Mouse (Mus musculus) liver, embryonic 13.5 days (tissue): ENCODE data around the gene Ppp1r16b. TPM values are rescaled to one million over a fixed set of nuclear protein-coding genes. Genes with fewer than 3 reads are reported as not detected.

Experiments used
- ATAC-seq: fragments of 200-750 bp; cut with Nextera tagmentation; 2 replicates; pipeline ENCODE4 v1.8.0; 2017; ENCODE audit warnings: low read depth, mild to moderate bottlenecking, moderate number of reproducible peaks, moderate library complexity
- DNase-seq: peaks from one replicate; pipeline ENCODE4 v3.0.0; 2022
- H3K27ac ChIP-seq: fragments of 300-500 bp; sonication (generic); 2 replicates; pipeline ENCODE4 v1.5.1; 2015; ENCODE audit warnings: moderate library complexity, mild to moderate bottlenecking, inconsistent platforms
- H3K27me3 ChIP-seq: fragments of 300-500 bp; sonication (generic); 2 replicates; pipeline ENCODE4 v1.6.1; 2015; ENCODE audit warnings: mild to moderate bottlenecking, inconsistent platforms
- H3K36me3 ChIP-seq: fragments of 300-500 bp; sonication (generic); 2 replicates; pipeline ENCODE4 v1.6.1; 2015; ENCODE audit warnings: mild to moderate bottlenecking, inconsistent platforms
- H3K4me1 ChIP-seq: fragments of 300-500 bp; sonication (generic); replicated peaks from 2 replicates; pipeline ENCODE4 v1.6.1; 2015; ENCODE audit warnings: inconsistent platforms
- H3K4me2 ChIP-seq: fragments of 300-500 bp; sonication (generic); 2 replicates; pipeline ENCODE4 v1.6.1; 2015; ENCODE audit warnings: inconsistent platforms, mild to moderate bottlenecking, moderate library complexity
- H3K4me3 ChIP-seq: fragments of 300-500 bp; sonication (generic); replicated peaks from 2 replicates; pipeline ENCODE4 v1.5.1; 2015; ENCODE audit warnings: mild to moderate bottlenecking, inconsistent platforms
- H3K9ac ChIP-seq: fragments of 300-500 bp; sonication (generic); 2 replicates; pipeline ENCODE4 v1.6.1; 2015; ENCODE audit warnings: mild to moderate bottlenecking, inconsistent platforms
- H3K9me3 ChIP-seq: fragments of 300-500 bp; sonication (generic); replicated peaks from 2 replicates; pipeline ENCODE4 v1.6.1; 2016; ENCODE audit warnings: inconsistent platforms
- WGBS: fragments of 180-500 bp; shearing (Covaris S2); methylation state at CpG from one replicate; pipeline ENCODE4 v1.1.7; 2015; ENCODE audit not compliant: insufficient replicate concordance; 5-methylcytosine and 5-hydroxymethylcytosine counted together
- polyA plus RNA-seq: library from polyadenylated mRNA; unstranded; fragments of >200 nt; fragmentation: Nextera tagmentation; extraction: Ambion mirVana; gene quantifications from 2 replicates; pipeline ENCODE4 v1.2.1, GENCODE M21; 2015

Gene Ppp1r16b
- polyA plus RNA-seq, 1 experiment from 2014 or later: 1.3 TPM

- Histone ChIP-seq H3K27ac (no peak overlapping the region), H3K36me3 (no peaks in the 10 kb centered on the region), H3K4me2 (no peak overlapping the region), H3K9ac (no peak overlapping the region), H3K4me1 (no peaks in the 10 kb centered on the region), H3K27me3 (no peaks in the 10 kb centered on the region), H3K4me3 (no peak overlapping the region), H3K9me3 (no peaks in the 10 kb centered on the region)
- ATAC-seq (no peak), DNase-seq (no peak)
- WGBS: 57% methylated on average over 5 of the region's 5 CpGs
Observed at GRCm38 (mm10) chr2:158742431-158742830, 77.2 kb downstream of the Ppp1r16b start.

GRCm38 (mm10) chr2:158743518-158744141 is 78.4 kb downstream of the Ppp1r16b start:
- Histone ChIP-seq H3K27me3 (no peaks in the 10 kb centered on the region), H3K36me3 (no peaks in the 10 kb centered on the region), H3K9ac (no peak overlapping the region), H3K4me2 (no peak overlapping the region), H3K9me3 (no peaks in the 10 kb centered on the region), H3K4me1 (no peaks in the 10 kb centered on the region), H3K27ac (no peak overlapping the region), H3K4me3 (no peak overlapping the region)
- 71% methylated on average over 11 of the region's 11 CpGs for WGBS
- DNase-seq (no peak), ATAC-seq (no peak)

- DNase-seq: no peak
- Histone ChIP-seq H3K9me3 (no peaks in the 10 kb centered on the region), H3K9ac (no peak overlapping the region), H3K27ac (no peak overlapping the region), H3K27me3 (no peaks in the 10 kb centered on the region), H3K4me3 (no peak overlapping the region), H3K36me3 (no peaks in the 10 kb centered on the region), H3K4me2 (no peak overlapping the region), H3K4me1 (no peaks in the 10 kb centered on the region)
- WGBS: 13% methylated on average over 2 of the region's 2 CpGs
- ATAC-seq: 0 out of 2 replicates have a peak, but pooled peaks have one; percentile 10
Observed at GRCm38 (mm10) chr2:158745049-158745482, 79.9 kb downstream of the Ppp1r16b start.

- Histone ChIP-seq H3K4me1 (no peaks in the 10 kb centered on the region), H3K4me3 (no peak overlapping the region), H3K36me3 (no peaks in the 10 kb centered on the region), H3K27ac (no peak overlapping the region), H3K4me2 (no peak overlapping the region), H3K9ac (no peak overlapping the region), H3K27me3 (no peaks in the 10 kb centered on the region), H3K9me3 (no peaks in the 10 kb centered on the region)
- ATAC-seq (no peak), DNase-seq (no peak)
- 55% methylated on average over 11 of the region's 11 CpGs for WGBS
Observed at GRCm38 (mm10) chr2:158746164-158746563, 81.0 kb downstream of the Ppp1r16b start.

- Histone ChIP-seq H3K36me3 (no peaks in the 10 kb centered on the region), H3K4me2 (no peak overlapping the region), H3K27ac (no peak overlapping the region), H3K4me3 (no peak overlapping the region), H3K9ac (no peak overlapping the region), H3K4me1 (no peaks in the 10 kb centered on the region), H3K9me3 (no peaks in the 10 kb centered on the region), H3K27me3 (no peaks in the 10 kb centered on the region)
- DNase-seq: no peak
- WGBS: 77% methylated on average over 9 of the region's 9 CpGs
- ATAC-seq: no peak
Observed at GRCm38 (mm10) chr2:158749366-158749765, 84.2 kb downstream of the Ppp1r16b start.

GRCm38 (mm10) chr2:158760231-158760630 is 95.0 kb downstream of the Ppp1r16b start:
- H3K9ac ChIP-seq: no peak overlapping the region
- no peaks in the 10 kb centered on the region for H3K9me3 ChIP-seq
- 0 out of 2 replicates have a peak, but pooled peaks cover 2% of the 10 kb centered on the region for H3K4me1 ChIP-seq
- no peaks in the 10 kb centered on the region for H3K36me3 ChIP-seq
- H3K27me3 ChIP-seq: 0 out of 2 replicates have a peak, but pooled peaks cover 2% of the 10 kb centered on the region
- WGBS: 56% methylated on average over 2 of the region's 2 CpGs
- no peak for ATAC-seq
- H3K27ac ChIP-seq: no peak overlapping the region
- H3K4me2 ChIP-seq: no peak overlapping the region
- H3K4me3 ChIP-seq: no peak overlapping the region
- DNase-seq: no peak

GRCm38 (mm10) chr2:158762339-158762738 is 97.1 kb downstream of the Ppp1r16b start:
- H3K27ac ChIP-seq: no peak overlapping the region
- no peak overlapping the region for H3K9ac ChIP-seq
- no peak overlapping the region for H3K4me3 ChIP-seq
- 62% methylated on average over 5 of the region's 5 CpGs for WGBS
- no peaks in the 10 kb centered on the region for H3K9me3 ChIP-seq
- ATAC-seq: no peak
- no peak for DNase-seq
- 0 out of 2 replicates have a peak, but pooled peaks cover 2% of the 10 kb centered on the region for H3K27me3 ChIP-seq
- H3K4me2 ChIP-seq: no peak overlapping the region
- H3K4me1 ChIP-seq: peaks cover 5% of the 10 kb centered on the region
- no peaks in the 10 kb centered on the region for H3K36me3 ChIP-seq

- Histone ChIP-seq H3K27me3 (no peaks in the 10 kb centered on the region), H3K4me1 (peaks cover 46% of the 10 kb centered on the region), H3K4me3 (peak within 1 kb of the TSS; percentile 93), H3K27ac (peak within 1 kb of the TSS; percentile 96), H3K4me2 (peak within 1 kb of the TSS; percentile 96), H3K36me3 (peaks cover 25% of the 10 kb centered on the region), H3K9ac (peak within 1 kb of the TSS; percentile 92), H3K9me3 (no peaks in the 10 kb centered on the region)
- DNase-seq: peak; percentile 98
- ATAC-seq: peak; percentile 93
- under 1% methylated on average over 48 of the region's 48 CpGs for WGBS
Observed at GRCm38 (mm10) chr2:158767742-158768339, 102.6 kb downstream of the Ppp1r16b start, which contains the start of gene Fam83d. Fam83d (plus strand) TSS chr2:158768093.

GRCm38 (mm10) chr2:158768350-158768749 is 103.2 kb downstream of the Ppp1r16b start:
- Histone ChIP-seq H3K4me3 (peak overlapping the region; percentile 93), H3K4me1 (peaks cover 50% of the 10 kb centered on the region), H3K4me2 (peak overlapping the region; percentile 96), H3K27ac (peak overlapping the region; percentile 96), H3K9me3 (no peaks in the 10 kb centered on the region), H3K9ac (peak overlapping the region; percentile 92), H3K27me3 (no peaks in the 10 kb centered on the region), H3K36me3 (peaks cover 30% of the 10 kb centered on the region)
- ATAC-seq (peak; percentile 36), DNase-seq (peak; percentile 56)
- WGBS: under 1% methylated on average over 37 of the region's 37 CpGs

- Histone ChIP-seq H3K27ac (peak overlapping the region; percentile 96), H3K4me3 (peak overlapping the region; percentile 93), H3K4me1 (peaks cover 50% of the 10 kb centered on the region), H3K4me2 (peak overlapping the region; percentile 96), H3K36me3 (peaks cover 35% of the 10 kb centered on the region), H3K9me3 (no peaks in the 10 kb centered on the region), H3K9ac (peak overlapping the region; percentile 92), H3K27me3 (no peaks in the 10 kb centered on the region)
- ATAC-seq: peak; percentile 72
- peak; percentile 62 for DNase-seq
- WGBS: 0% methylated on average over 5 of the region's 5 CpGs
Observed at GRCm38 (mm10) chr2:158768771-158769170, 103.6 kb downstream of the Ppp1r16b start.

GRCm38 (mm10) chr2:158770126-158770757 is 105.0 kb downstream of the Ppp1r16b start:
- peak overlapping the region; percentile 92 for H3K9ac ChIP-seq
- 0 out of 2 replicates have a peak overlapping the region, but pooled peaks have one; percentile 4 for H3K27ac ChIP-seq

More at GRCm38 (mm10) chr2:158770126-158770757, 105.0 kb downstream of the Ppp1r16b start:
- WGBS: 64% methylated on average over 13 of the region's 13 CpGs
- Histone ChIP-seq H3K4me2 (peak overlapping the region; percentile 96), H3K36me3 (peaks cover 45% of the 10 kb centered on the region), H3K4me1 (peaks cover 59% of the 10 kb centered on the region), H3K9me3 (no peaks in the 10 kb centered on the region), H3K27me3 (no peaks in the 10 kb centered on the region), H3K4me3 (peak overlapping the region; percentile 93)
- no peak for DNase-seq
- no peak for ATAC-seq
